Mouse (Mus musculus) intestine, postnatal 0 days (tissue): ENCODE measurements at regions not wholly inside any gene's neighbourhood (a gene's known extent, or its start where the extent isn't known, plus 50 kb on each side); places are given as distances from the start of the nearest gene placed in this dataset.
A peak's percentile ranks its signal among the peaks of the same experiment; 100 is the strongest.

Experiments used
- ATAC-seq: fragments of 200-750 bp; cut with Nextera tagmentation; 2 replicates; pipeline ENCODE4 v1.8.0; 2017; ENCODE audit warnings: mild to moderate bottlenecking, moderate TSS enrichment, moderate library complexity
- H3K27ac ChIP-seq: fragments of 300-500 bp; sonication (generic); 2 replicates; pipeline ENCODE4 v1.5.1; 2014; ENCODE audit warnings: mild to moderate bottlenecking, low read depth, low read length, moderate library complexity
- H3K27me3 ChIP-seq: fragments of 300-500 bp; sonication (generic); replicated peaks from 2 replicates; pipeline ENCODE4 v1.6.1; 2014; ENCODE audit warnings: low read length, mixed read lengths; ENCODE audit not compliant: control insufficient read depth, insufficient read depth
- H3K36me3 ChIP-seq: fragments of 300-500 bp; sonication (generic); 2 replicates; pipeline ENCODE4 v1.6.1; 2014; ENCODE audit warnings: mild to moderate bottlenecking, moderate library complexity; ENCODE audit not compliant: control insufficient read depth, insufficient read depth
- H3K4me1 ChIP-seq: fragments of 300-500 bp; sonication (generic); replicated peaks from 2 replicates; pipeline ENCODE4 v1.6.1; 2014; ENCODE audit warnings: antibody characterized with exemption, low read length, mixed read lengths; ENCODE audit not compliant: control insufficient read depth, insufficient read depth
- H3K4me2 ChIP-seq: fragments of 300-500 bp; sonication (generic); replicated peaks from 2 replicates; pipeline ENCODE4 v1.6.1; 2014; ENCODE audit warnings: low read depth, mild to moderate bottlenecking, moderate library complexity
- H3K4me3 ChIP-seq: fragments of 300-500 bp; sonication (generic); 2 replicates; pipeline ENCODE4 v1.5.1; 2014; ENCODE audit warnings: low read depth, low read length
- H3K9ac ChIP-seq: fragments of 300-500 bp; sonication (generic); 2 replicates; pipeline ENCODE4 v1.6.1; 2014; ENCODE audit warnings: mild to moderate bottlenecking, low read depth, low read length
- H3K9me3 ChIP-seq: fragments of 300-500 bp; sonication (generic); 2 replicates; pipeline ENCODE4 v1.6.1; 2016; ENCODE audit warnings: mixed run types; ENCODE audit not compliant: control insufficient read depth
- CTCF ChIP-seq: sonication (generic); IDR thresholded peaks from 2 replicates; pipeline ENCODE4 v1.5.1; 2016; ENCODE audit warnings: low read depth, mild to moderate bottlenecking, control low read depth, antibody characterized with exemption, moderate library complexity
- WGBS: fragments of 180-500 bp; shearing (Covaris S2); extraction: QIAGEN DNeasy Blood & Tissue Kit; methylation state at CpG from one replicate; pipeline ENCODE4 v1.1.7; 2014; 5-methylcytosine and 5-hydroxymethylcytosine counted together

DNA sequence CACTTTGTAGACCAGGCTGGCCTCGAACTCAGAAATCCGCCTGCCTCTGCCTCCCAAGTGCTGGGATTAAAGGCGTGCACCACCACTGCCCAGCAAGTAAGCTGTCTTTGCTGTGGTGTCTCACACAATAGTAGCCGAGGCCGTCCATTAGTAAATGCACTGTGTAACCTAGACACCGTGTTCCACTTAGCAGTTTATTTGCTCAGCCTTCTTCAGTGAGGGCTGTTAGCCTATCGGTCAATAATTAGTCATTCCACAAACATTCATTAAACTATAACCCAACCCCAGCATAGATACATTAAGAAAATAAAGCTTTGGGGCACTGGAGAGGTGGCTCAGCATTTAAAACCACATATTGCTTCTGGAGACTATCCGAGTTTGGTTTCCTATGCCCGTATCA lies 102.0 kb downstream of the Rplp1 start:
- Histone ChIP-seq H3K9ac (no peak overlapping the region), H3K36me3 (no peaks in the 10 kb centered on the region), H3K4me3 (no peak overlapping the region), H3K27ac (no peak overlapping the region), H3K4me1 (peaks cover 19% of the 10 kb centered on the region), H3K4me2 (no peak overlapping the region), H3K9me3 (no peaks in the 10 kb centered on the region), H3K27me3 (no peaks in the 10 kb centered on the region)
- no peak for ATAC-seq
- TF ChIP-seq CTCF, result no peak
- 53% methylated on average over 9 of the region's 9 CpGs for WGBS

DNA sequence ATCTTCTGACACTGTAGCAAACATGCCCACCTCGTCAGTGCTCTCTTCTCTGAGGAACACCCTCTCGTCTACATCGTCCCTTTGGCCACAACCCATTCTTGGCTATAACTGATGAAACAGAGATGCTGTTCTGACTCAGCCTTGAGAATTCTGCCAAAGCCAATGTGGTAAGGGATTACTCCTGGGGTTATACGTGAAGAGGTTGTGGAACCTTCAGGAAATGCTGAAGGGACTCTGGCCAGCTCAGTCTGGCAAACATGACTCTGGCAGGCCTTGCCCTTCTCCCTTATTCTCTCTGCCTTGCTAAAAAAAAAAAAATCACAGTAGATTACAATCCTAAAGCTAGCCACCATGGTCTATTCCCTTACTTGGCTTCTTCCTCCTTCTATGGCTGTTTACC lies 103.9 kb downstream of the Rplp1 start:
- no peak overlapping the region for H3K4me2 ChIP-seq
- TF ChIP-seq CTCF, result no peak
- H3K27ac ChIP-seq, result no peak overlapping the region
- H3K9me3 ChIP-seq, result no peaks in the 10 kb centered on the region
- no peak overlapping the region for H3K9ac ChIP-seq
- H3K27me3 ChIP-seq, result no peaks in the 10 kb centered on the region
- peaks cover 7% of the 10 kb centered on the region for H3K4me1 ChIP-seq
- no peaks in the 10 kb centered on the region for H3K36me3 ChIP-seq
- 82% methylated on average over 4 of the region's 4 CpGs for WGBS
- H3K4me3 ChIP-seq, result no peak overlapping the region
- ATAC-seq, result no peak

DNA sequence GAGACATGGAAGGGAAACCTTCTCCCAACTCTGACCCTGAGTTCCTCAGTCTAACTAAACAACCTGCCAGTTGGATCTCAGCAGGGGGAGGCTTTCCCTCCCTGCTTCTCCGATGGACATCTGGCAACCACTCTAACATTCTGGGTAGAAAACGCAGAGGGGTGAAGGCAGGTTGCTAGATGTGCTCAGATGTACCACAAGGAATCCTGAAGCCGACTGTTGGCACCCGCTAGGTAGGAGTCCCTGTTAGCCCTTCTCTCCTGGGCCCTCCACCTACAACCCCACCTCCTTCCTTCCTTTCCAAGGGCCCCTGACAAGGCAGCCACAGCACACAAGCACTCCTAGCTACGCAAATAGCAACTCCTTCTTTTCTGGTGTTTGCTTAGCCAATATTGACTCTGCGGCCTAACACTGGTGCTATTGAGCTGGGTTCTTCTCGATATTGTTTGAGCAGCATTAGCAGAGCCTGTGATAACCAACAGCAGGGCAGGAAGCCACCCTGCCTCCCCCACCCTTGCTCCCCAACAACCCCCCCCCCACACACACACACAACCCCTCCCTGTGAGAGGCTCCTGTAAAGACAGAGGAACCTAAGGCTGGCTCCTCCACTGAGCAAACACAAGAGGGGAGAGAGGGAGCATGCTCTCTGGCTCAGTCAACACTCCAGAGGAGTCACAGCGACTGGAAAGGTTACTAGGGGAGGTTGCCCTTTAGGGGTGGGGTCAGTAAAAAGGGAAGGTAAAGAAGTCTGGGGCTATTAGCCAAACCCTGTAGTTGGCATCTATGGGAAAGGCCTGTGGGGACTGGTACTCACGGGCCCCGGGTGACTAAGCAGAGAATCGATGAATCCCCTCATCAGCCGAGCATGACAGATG lies 105.8 kb downstream of the Rplp1 start:
- peaks cover 6% of the 10 kb centered on the region for H3K4me1 ChIP-seq
- H3K36me3 ChIP-seq, result no peaks in the 10 kb centered on the region
- no peak overlapping the region for H3K9ac ChIP-seq
- no peak for TF ChIP-seq CTCF
- 40% methylated on average over 12 of the region's 12 CpGs for WGBS
- H3K27me3 ChIP-seq, result no peaks in the 10 kb centered on the region
- H3K4me2 ChIP-seq, result no peak overlapping the region
- peak; percentile 86 for ATAC-seq
- H3K9me3 ChIP-seq, result no peaks in the 10 kb centered on the region
- H3K4me3 ChIP-seq, result no peak overlapping the region
- peak overlapping the region; percentile 46 for H3K27ac ChIP-seq

DNA sequence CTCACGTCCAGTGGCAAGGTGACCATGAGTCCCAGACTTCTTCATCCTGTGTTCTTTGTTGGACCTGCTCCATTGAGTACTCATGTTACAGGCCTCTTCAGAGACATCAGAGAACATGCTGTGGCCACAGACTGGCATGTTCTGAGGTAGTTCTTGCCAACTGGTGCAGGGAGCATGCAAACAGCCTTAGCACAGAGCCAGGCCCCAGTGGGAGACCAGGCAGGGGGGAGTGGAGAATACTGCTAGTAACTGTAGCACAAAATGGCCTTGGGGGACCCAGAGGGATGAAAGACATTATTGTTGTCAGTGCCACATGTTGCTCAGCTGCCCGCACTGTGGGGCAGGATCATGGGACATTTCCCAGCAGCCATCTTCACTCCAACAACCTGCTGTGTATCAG lies 108.4 kb downstream of the Rplp1 start:
- Histone ChIP-seq H3K36me3 (no peaks in the 10 kb centered on the region), H3K4me2 (no peak overlapping the region), H3K4me3 (no peak overlapping the region), H3K9ac (no peak overlapping the region), H3K27ac (no peak overlapping the region), H3K4me1 (no peaks in the 10 kb centered on the region; the same call in 1 of the 2 replicates), H3K9me3 (no peaks in the 10 kb centered on the region), H3K27me3 (no peaks in the 10 kb centered on the region)
- 92% methylated on average over 2 of the region's 2 CpGs for WGBS
- TF ChIP-seq CTCF, result no peak
- no peak for ATAC-seq

DNA sequence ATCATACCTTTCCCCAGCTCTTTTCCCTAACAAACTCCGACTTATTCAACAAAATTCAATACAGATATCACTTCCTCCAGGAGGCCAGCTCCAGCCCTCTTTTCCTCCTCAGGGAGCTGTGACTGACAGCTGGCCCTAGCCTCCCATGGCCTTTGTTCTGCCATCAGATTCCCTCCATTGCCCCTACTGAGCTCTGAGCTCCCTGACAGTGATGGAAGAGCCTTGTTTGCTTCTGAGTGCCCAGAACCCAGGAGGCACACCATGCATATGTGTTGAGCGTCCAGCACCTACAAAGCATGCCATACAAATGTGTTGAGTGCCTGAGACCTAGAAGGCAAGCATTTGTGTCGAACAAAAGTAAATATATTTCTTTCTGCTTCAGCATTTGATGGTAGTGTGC lies 110.8 kb downstream of the Rplp1 start:
- no peak for ATAC-seq
- 68% methylated on average over 3 of the region's 3 CpGs for WGBS
- H3K4me1 ChIP-seq, result no peaks in the 10 kb centered on the region; the same call in 1 of the 2 replicates
- no peak overlapping the region for H3K4me3 ChIP-seq
- no peak overlapping the region for H3K4me2 ChIP-seq
- no peaks in the 10 kb centered on the region for H3K27me3 ChIP-seq
- H3K9ac ChIP-seq, result no peak overlapping the region
- no peak for TF ChIP-seq CTCF
- no peaks in the 10 kb centered on the region for H3K9me3 ChIP-seq
- H3K27ac ChIP-seq, result no peak overlapping the region
- no peaks in the 10 kb centered on the region for H3K36me3 ChIP-seq

DNA sequence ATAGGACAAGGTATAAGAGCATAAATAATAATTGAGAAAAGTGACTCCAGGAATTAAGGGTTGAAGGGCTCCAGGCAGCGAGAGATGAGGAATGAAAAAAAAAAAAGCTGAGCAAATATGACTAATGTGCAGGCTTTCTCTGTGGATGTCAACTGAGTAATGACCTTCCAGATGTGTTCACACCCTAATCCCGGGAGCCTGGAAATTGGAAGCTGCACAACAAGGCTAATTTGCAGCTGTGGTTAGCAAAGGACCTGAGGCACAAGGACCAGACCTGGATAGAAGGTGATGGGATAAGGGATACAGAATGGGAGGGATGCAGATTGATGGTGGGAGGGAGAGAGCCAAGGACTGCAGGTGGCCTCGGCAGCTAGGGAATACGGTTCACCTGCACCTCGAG lies 111.6 kb downstream of the Rplp1 start:
- H3K4me3 ChIP-seq, result no peak overlapping the region

More for the DNA sequence above, 111.6 kb downstream of the Rplp1 start:
- 64% methylated on average over 5 of the region's 5 CpGs for WGBS
- H3K4me2 ChIP-seq, result no peak overlapping the region
- H3K9me3 ChIP-seq, result no peaks in the 10 kb centered on the region
- H3K27me3 ChIP-seq, result no peaks in the 10 kb centered on the region
- no peak for ATAC-seq
- TF ChIP-seq CTCF, result no peak
- no peak overlapping the region for H3K27ac ChIP-seq
- H3K36me3 ChIP-seq, result no peaks in the 10 kb centered on the region
- H3K9ac ChIP-seq, result no peak overlapping the region
- H3K4me1 ChIP-seq, result no peaks in the 10 kb centered on the region
